Mouse (Mus musculus) forebrain, postnatal 0 days (tissue): ENCODE measurements around the gene Runx2. TPM values are rescaled to one million over a fixed set of nuclear protein-coding genes. Genes with fewer than 3 reads are reported as not detected.
A peak's percentile ranks its signal among the peaks of the same experiment; 100 is the strongest.

Source experiments
- ATAC-seq: fragments of 200-750 bp; cut with Nextera tagmentation; 2 replicates; pipeline ENCODE4 v1.8.0; 2017; ENCODE audit warnings: mild to moderate bottlenecking, moderate library complexity
- DNase-seq: peaks from one replicate; pipeline ENCODE4 v3.0.0-alpha.2; 2015
- H3K27ac ChIP-seq: fragments of 300-500 bp; sonication (generic); 2 replicates; pipeline ENCODE4 v1.5.1; 2014; ENCODE audit warnings: low read depth, mild to moderate bottlenecking, antibody characterized with exemption, low read length, moderate library complexity, mixed read lengths
- H3K27me3 ChIP-seq: fragments of 300-500 bp; sonication (generic); 2 replicates; pipeline ENCODE4 v1.6.1; 2014; ENCODE audit warnings: mild to moderate bottlenecking, low read length, mixed read lengths; ENCODE audit not compliant: insufficient read depth
- H3K36me3 ChIP-seq: fragments of 300-500 bp; sonication (generic); 2 replicates; pipeline ENCODE4 v1.6.1; 2014; ENCODE audit warnings: mild to moderate bottlenecking, moderate library complexity; ENCODE audit not compliant: insufficient read depth
- H3K4me1 ChIP-seq: fragments of 300-500 bp; sonication (generic); 2 replicates; pipeline ENCODE4 v1.6.1; 2014; ENCODE audit warnings: antibody characterized with exemption; ENCODE audit not compliant: insufficient read depth
- H3K4me2 ChIP-seq: fragments of 300-500 bp; sonication (generic); 2 replicates; pipeline ENCODE4 v1.6.1; 2014; ENCODE audit warnings: low read depth, mild to moderate bottlenecking, moderate library complexity
- H3K4me3 ChIP-seq: fragments of 300-500 bp; sonication (generic); 2 replicates; pipeline ENCODE4 v1.5.1; 2014; ENCODE audit warnings: low read depth, low read length, mixed read lengths
- H3K9ac ChIP-seq: fragments of 300-500 bp; sonication (generic); 2 replicates; pipeline ENCODE4 v1.6.1; 2014; ENCODE audit warnings: mild to moderate bottlenecking
- H3K9me3 ChIP-seq: fragments of 300-500 bp; sonication (generic); 2 replicates; pipeline ENCODE4 v1.6.1; 2016; ENCODE audit warnings: low read length
- CTCF ChIP-seq: sonication (generic); IDR thresholded peaks from 2 replicates; pipeline ENCODE4 v1.5.1; 2016; ENCODE audit warnings: antibody characterized with exemption, control low read depth, low read depth
- WGBS: fragments of 180-500 bp; shearing (Covaris S2); extraction: QIAGEN DNeasy Blood & Tissue Kit; methylation state at CpG from one replicate; pipeline ENCODE4 v1.1.7; 2014; 5-methylcytosine and 5-hydroxymethylcytosine counted together
- polyA plus RNA-seq: library from polyadenylated mRNA; unstranded; fragments of >200 nt; fragmentation: Nextera tagmentation; extraction: Ambion mirVana; gene quantifications from 2 replicates; pipeline ENCODE4 v1.2.1, GENCODE M21; 2015
- total RNA-seq: library from RNA; depleted of rRNA; stranded (reverse); fragments of >200 nt; gene quantifications from 2 replicates; pipeline ENCODE4 v1.2.3, GENCODE M21; 2014

The Runx2 gene
- total and polyA plus RNA-seq, 2 experiments from 2014 or later, result 0.77 to 5.7 TPM

- WGBS, result 6% methylated on average over 23 of the region's 23 CpGs
- peaks cover 34% of the 10 kb centered on the region for H3K27me3 ChIP-seq
- no peak for DNase-seq
Measured at GRCm38 (mm10) chr17:44733544-44734310, 80.9 kb downstream of the Runx2 start.

GRCm38 (mm10) chr17:44728464-44728863 is 86.1 kb downstream of the Runx2 start:
- ATAC-seq (no peak), DNase-seq (no peak)
- Histone ChIP-seq H3K9me3 (no peaks in the 10 kb centered on the region), H3K36me3 (no peaks in the 10 kb centered on the region), H3K27ac (no peak overlapping the region), H3K4me3 (no peak overlapping the region), H3K9ac (no peak overlapping the region), H3K4me1 (no peaks in the 10 kb centered on the region), H3K27me3 (peaks cover 9% of the 10 kb centered on the region), H3K4me2 (no peak overlapping the region)
- no peak for TF ChIP-seq CTCF
- WGBS, result 51% methylated on average over 2 of the region's 2 CpGs

More at GRCm38 (mm10) chr17:44733544-44734310, 80.9 kb downstream of the Runx2 start:
- H3K27ac ChIP-seq, result no peak overlapping the region
- H3K4me2 ChIP-seq, result peak overlapping the region; percentile 85
- no peaks in the 10 kb centered on the region for H3K36me3 ChIP-seq
- peaks cover 9% of the 10 kb centered on the region; the same call in 1 of the 2 replicates for H3K4me1 ChIP-seq
- H3K4me3 ChIP-seq, result peak overlapping the region; percentile 70
- H3K9me3 ChIP-seq, result no peaks in the 10 kb centered on the region
- TF ChIP-seq CTCF, result no peak
- ATAC-seq, result no peak
- H3K9ac ChIP-seq, result 0 out of 2 replicates have a peak overlapping the region, but pooled peaks have one; percentile 6

GRCm38 (mm10) chr17:44727675-44728074 is 86.9 kb downstream of the Runx2 start:
- Histone ChIP-seq H3K4me3 (no peak overlapping the region), H3K36me3 (no peaks in the 10 kb centered on the region), H3K27ac (no peak overlapping the region), H3K27me3 (peaks cover 7% of the 10 kb centered on the region; the same call in 1 of the 2 replicates), H3K9me3 (no peaks in the 10 kb centered on the region), H3K9ac (no peak overlapping the region), H3K4me2 (no peak overlapping the region), H3K4me1 (no peaks in the 10 kb centered on the region)
- no peak for TF ChIP-seq CTCF
- DNase-seq (no peak), ATAC-seq (no peak)

GRCm38 (mm10) chr17:44724805-44725480 is 89.7 kb downstream of the Runx2 start:
- WGBS, result 94% methylated on average over 16 of the region's 16 CpGs
- H3K27me3 ChIP-seq, result no peaks in the 10 kb centered on the region
- ATAC-seq, result no peak
- H3K4me2 ChIP-seq, result no peak overlapping the region
- no peaks in the 10 kb centered on the region for H3K9me3 ChIP-seq
- no peaks in the 10 kb centered on the region for H3K4me1 ChIP-seq
- no peak overlapping the region for H3K9ac ChIP-seq
- H3K27ac ChIP-seq, result no peak overlapping the region
- no peak for DNase-seq
- H3K36me3 ChIP-seq, result no peaks in the 10 kb centered on the region
- H3K4me3 ChIP-seq, result no peak overlapping the region
- no peak for TF ChIP-seq CTCF

- WGBS, result 92% methylated on average over 11 of the region's 11 CpGs
- H3K9me3 ChIP-seq, result no peaks in the 10 kb centered on the region
- ATAC-seq, result no peak
- DNase-seq, result no peak
- no peak overlapping the region for H3K9ac ChIP-seq
- H3K27me3 ChIP-seq, result no peaks in the 10 kb centered on the region
- H3K36me3 ChIP-seq, result no peaks in the 10 kb centered on the region
- TF ChIP-seq CTCF, result no peak
- no peak overlapping the region for H3K27ac ChIP-seq
- H3K4me1 ChIP-seq, result no peaks in the 10 kb centered on the region
- no peak overlapping the region for H3K4me2 ChIP-seq
- H3K4me3 ChIP-seq, result no peak overlapping the region
Measured at GRCm38 (mm10) chr17:44724255-44724654, 90.3 kb downstream of the Runx2 start.

- WGBS, result 61% methylated on average over 8 of the region's 8 CpGs
- no peaks in the 10 kb centered on the region for H3K27me3 ChIP-seq
- no peak overlapping the region for H3K4me3 ChIP-seq
- DNase-seq (no peak), ATAC-seq (no peak)
- no peaks in the 10 kb centered on the region for H3K9me3 ChIP-seq
- no peak for TF ChIP-seq CTCF
- H3K9ac ChIP-seq, result no peak overlapping the region
- H3K27ac ChIP-seq, result no peak overlapping the region
- no peak overlapping the region for H3K4me2 ChIP-seq
- no peaks in the 10 kb centered on the region for H3K36me3 ChIP-seq
- H3K4me1 ChIP-seq, result no peaks in the 10 kb centered on the region
Measured at GRCm38 (mm10) chr17:44722103-44722792, 92.3 kb downstream of the Runx2 start.
